Mouse (Mus musculus): ENCODE measurements around the gene Cep128.

GRCm38 (mm10) chr12:90975429-90975828 is 408.8 kb downstream of the Cep128 start:
- no peak for TF ChIP-seq POLR2A (IDR thresholded peaks at IDR 0.05; ENCODE audit: control insufficient read depth, low read depth, low read length)
- TF ChIP-seq CTCF (IDR thresholded peaks at IDR 0.05; ENCODE audit: control insufficient read depth, insufficient read depth, insufficient replicate concordance, low read depth, low read length) = no peak
